In the genomic region with DNA sequence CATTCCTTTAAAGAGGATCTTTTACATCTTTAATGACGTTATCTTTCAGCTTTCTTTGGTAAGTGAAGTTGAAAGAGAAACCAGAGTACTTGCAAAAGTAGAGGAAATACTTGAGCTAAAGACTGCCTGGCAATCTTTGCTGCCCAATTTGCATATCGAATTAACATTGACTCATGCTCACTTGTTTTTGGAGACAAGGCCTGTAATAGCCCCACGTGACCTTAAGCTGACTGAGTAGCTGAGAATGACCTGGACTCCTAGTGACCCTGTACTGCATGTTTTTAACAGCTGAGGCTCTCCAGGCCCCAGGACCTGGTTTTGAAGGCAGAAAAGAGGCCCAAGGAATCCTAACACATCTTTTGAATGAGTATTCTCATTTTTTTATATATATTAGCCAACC, we compare ENCODE assay signal across 10 mouse cellular contexts.
"Had no signal": no experiment of that assay in that cellular context is flagged by ENCODE, and none has a peak within 500 bp of the region (broad histone marks: within the 10 kb centered on the region; RNA-seq: fewer than 3 reads in every experiment).

No protein-coding gene starts in this region.

- DNase-seq: kidney, adult 11 months; kidney, adult 8-10 months; kidney, postnatal 10 days; kidney, postnatal 36 days; left cerebral cortex, postnatal 4 days; liver, postnatal 0 days; retina, postnatal 1 day; thymus, adult 2 months; thymus, postnatal 14 days; thymus, postnatal 4 days had no signal
